Mouse (Mus musculus) forebrain, embryonic 16.5 days (tissue): ENCODE measurements around the gene Yipf3. TPM values are rescaled to one million over a fixed set of nuclear protein-coding genes. Genes with fewer than 3 reads are reported as not detected.

Experiments used
- ATAC-seq: fragments of 200-750 bp; cut with Nextera tagmentation; 2 replicates; pipeline ENCODE4 v1.8.0; 2017; ENCODE audit warnings: mild to moderate bottlenecking, moderate library complexity
- H3K27ac ChIP-seq: fragments of 300-500 bp; sonication (generic); 2 replicates; pipeline ENCODE4 v1.5.1; 2014; ENCODE audit warnings: low read length, control low read depth
- H3K27me3 ChIP-seq: fragments of 300-500 bp; sonication (generic); replicated peaks from 2 replicates; pipeline ENCODE4 v1.6.1; 2014; ENCODE audit warnings: low read length; ENCODE audit not compliant: control insufficient read depth, insufficient read depth
- H3K36me3 ChIP-seq: fragments of 300-500 bp; sonication (generic); 2 replicates; pipeline ENCODE4 v1.6.1; 2014; ENCODE audit not compliant: control insufficient read depth, insufficient read depth
- H3K4me1 ChIP-seq: fragments of 300-500 bp; sonication (generic); replicated peaks from 2 replicates; pipeline ENCODE4 v1.6.1; 2014; ENCODE audit warnings: low read length; ENCODE audit not compliant: control insufficient read depth, insufficient read depth
- H3K4me2 ChIP-seq: fragments of 300-500 bp; sonication (generic); 2 replicates; pipeline ENCODE4 v1.6.1; 2014; ENCODE audit warnings: mild to moderate bottlenecking, low read length, control low read depth
- H3K4me3 ChIP-seq: fragments of 300-500 bp; sonication (generic); replicated peaks from 2 replicates; pipeline ENCODE4 v1.5.1; 2014; ENCODE audit warnings: mild to moderate bottlenecking, low read length, control low read depth
- H3K9ac ChIP-seq: fragments of 300-500 bp; sonication (generic); replicated peaks from 2 replicates; pipeline ENCODE4 v1.6.1; 2014; ENCODE audit warnings: low read depth, low read length, control low read depth
- H3K9me3 ChIP-seq: fragments of 300-500 bp; sonication (generic); 2 replicates; pipeline ENCODE4 v1.6.1; 2016; ENCODE audit warnings: low read length; ENCODE audit not compliant: control insufficient read depth
- WGBS: fragments of 180-500 bp; shearing (Covaris S2); extraction: QIAGEN DNeasy Blood & Tissue Kit; methylation state at CpG from one replicate; pipeline ENCODE4 v1.1.7; 2014; 5-methylcytosine and 5-hydroxymethylcytosine counted together
- polyA plus RNA-seq: library from polyadenylated mRNA; unstranded; fragments of >200 nt; fragmentation: Nextera tagmentation; extraction: Ambion mirVana; gene quantifications from 2 replicates; pipeline ENCODE4 v1.2.1, GENCODE M21; 2015

Yipf3 gene
- polyA plus RNA-seq, 1 experiment from 2014 or later: 91.6 TPM

- Histone ChIP-seq H3K27ac (no peak overlapping the region), H3K4me1 (no peaks in the 10 kb centered on the region), H3K36me3 (no peaks in the 10 kb centered on the region; the same call in 1 of the 2 replicates), H3K27me3 (no peaks in the 10 kb centered on the region), H3K4me3 (no peak overlapping the region), H3K9me3 (no peaks in the 10 kb centered on the region), H3K9ac (no peak overlapping the region), H3K4me2 (no peak overlapping the region)
- WGBS: 91% methylated on average over 6 of the region's 6 CpGs
- ATAC-seq: no peak
Measured at GRCm38 (mm10) chr17:46275034-46275433, 27.2 kb downstream of the Yipf3 start.

GRCm38 (mm10) chr17:46275506-46275905, 27.6 kb downstream of the Yipf3 start:
- Histone ChIP-seq H3K9me3 (no peaks in the 10 kb centered on the region), H3K27me3 (no peaks in the 10 kb centered on the region), H3K4me3 (no peak overlapping the region), H3K4me2 (no peak overlapping the region), H3K36me3 (no peaks in the 10 kb centered on the region; the same call in 1 of the 2 replicates), H3K27ac (no peak overlapping the region), H3K4me1 (no peaks in the 10 kb centered on the region), H3K9ac (no peak overlapping the region)
- 90% methylated on average over 10 of the region's 10 CpGs for WGBS
- ATAC-seq: no peak

- 79% methylated on average over 4 of the region's 4 CpGs for WGBS
- ATAC-seq: no peak
- H3K9ac ChIP-seq: no peak overlapping the region
Measured at GRCm38 (mm10) chr17:46277586-46277985, 29.7 kb downstream of the Yipf3 start.

GRCm38 (mm10) chr17:46278011-46278765, 30.3 kb downstream of the Yipf3 start:
- no peak for ATAC-seq
- Histone ChIP-seq H3K4me3 (no peak overlapping the region), H3K27ac (no peak overlapping the region), H3K36me3 (no peaks in the 10 kb centered on the region; the same call in 1 of the 2 replicates), H3K9me3 (no peaks in the 10 kb centered on the region), H3K9ac (no peak overlapping the region), H3K27me3 (no peaks in the 10 kb centered on the region), H3K4me2 (no peak overlapping the region), H3K4me1 (peaks cover 12% of the 10 kb centered on the region)
- WGBS: 91% methylated on average over 12 of the region's 12 CpGs

More at GRCm38 (mm10) chr17:46277586-46277985, 29.7 kb downstream of the Yipf3 start:
- Histone ChIP-seq H3K4me3 (no peak overlapping the region), H3K4me1 (peaks cover 11% of the 10 kb centered on the region), H3K9me3 (no peaks in the 10 kb centered on the region), H3K36me3 (no peaks in the 10 kb centered on the region; the same call in 1 of the 2 replicates), H3K27ac (no peak overlapping the region), H3K4me2 (no peak overlapping the region), H3K27me3 (no peaks in the 10 kb centered on the region)

- Histone ChIP-seq H3K9ac (peak within 1 kb of the TSS; percentile 70), H3K27me3 (no peaks in the 10 kb centered on the region), H3K36me3 (no peaks in the 10 kb centered on the region; the same call in 1 of the 2 replicates), H3K4me1 (peaks cover 15% of the 10 kb centered on the region), H3K4me3 (peak within 1 kb of the TSS; percentile 56), H3K27ac (peak within 1 kb of the TSS; percentile 45), H3K9me3 (no peaks in the 10 kb centered on the region), H3K4me2 (peak within 1 kb of the TSS; percentile 96)
- ATAC-seq: peak; percentile 99
- WGBS: under 1% methylated on average over 37 of the region's 37 CpGs
Measured at GRCm38 (mm10) chr17:46282483-46283123, 34.7 kb downstream of the Yipf3 start, which contains the start of gene Tjap1. Gene Tjap1 (minus strand): TSS chr17:46283026.

- Histone ChIP-seq H3K4me3 (peak overlapping the region; percentile 56), H3K9me3 (no peaks in the 10 kb centered on the region), H3K9ac (peak overlapping the region; percentile 9; the same call in 1 of the 2 replicates), H3K4me1 (peaks cover 18% of the 10 kb centered on the region), H3K4me2 (peak overlapping the region; percentile 96), H3K27ac (no peak overlapping the region; the same call in none of the 2 replicates), H3K27me3 (no peaks in the 10 kb centered on the region), H3K36me3 (no peaks in the 10 kb centered on the region; the same call in 1 of the 2 replicates)
- peak; percentile 52; the same call in 1 of the 2 replicates for ATAC-seq
- 21% methylated on average over 9 of the region's 9 CpGs for WGBS
Measured at GRCm38 (mm10) chr17:46283140-46283539, 35.3 kb downstream of the Yipf3 start.

- Histone ChIP-seq H3K27ac (no peak overlapping the region), H3K4me1 (peaks cover 18% of the 10 kb centered on the region), H3K9ac (no peak overlapping the region), H3K4me2 (no peak overlapping the region), H3K9me3 (no peaks in the 10 kb centered on the region), H3K36me3 (no peaks in the 10 kb centered on the region), H3K27me3 (no peaks in the 10 kb centered on the region), H3K4me3 (no peak overlapping the region)
- no peak for ATAC-seq
- WGBS: 90% methylated on average over 8 of the region's 8 CpGs
Measured at GRCm38 (mm10) chr17:46283911-46284310, 36.0 kb downstream of the Yipf3 start.

- Histone ChIP-seq H3K9ac (no peak overlapping the region), H3K27me3 (no peaks in the 10 kb centered on the region)
- WGBS: 61% methylated on average over 7 of the region's 7 CpGs
Measured at GRCm38 (mm10) chr17:46284653-46285052, 36.8 kb downstream of the Yipf3 start.

GRCm38 (mm10) chr17:46285407-46285806, 37.5 kb downstream of the Yipf3 start:
- no peaks in the 10 kb centered on the region for H3K9me3 ChIP-seq
- H3K4me3 ChIP-seq: no peak overlapping the region
- no peak overlapping the region for H3K9ac ChIP-seq
- H3K4me1 ChIP-seq: peaks cover 18% of the 10 kb centered on the region
- no peaks in the 10 kb centered on the region for H3K36me3 ChIP-seq
- ATAC-seq: no peak
- H3K27ac ChIP-seq: no peak overlapping the region
- H3K27me3 ChIP-seq: no peaks in the 10 kb centered on the region
- 75% methylated on average over 6 of the region's 6 CpGs for WGBS
- no peak overlapping the region for H3K4me2 ChIP-seq

More at GRCm38 (mm10) chr17:46284653-46285052, 36.8 kb downstream of the Yipf3 start:
- H3K4me2 ChIP-seq: no peak overlapping the region
- no peak for ATAC-seq
- H3K4me3 ChIP-seq: no peak overlapping the region
- no peaks in the 10 kb centered on the region for H3K36me3 ChIP-seq
- H3K27ac ChIP-seq: no peak overlapping the region
- H3K9me3 ChIP-seq: no peaks in the 10 kb centered on the region
- H3K4me1 ChIP-seq: peaks cover 18% of the 10 kb centered on the region
